Mouse (Mus musculus) neural tube, embryonic 15.5 days (tissue): ENCODE data around the gene Cog6. TPM values are rescaled to one million over a fixed set of nuclear protein-coding genes. Genes with fewer than 3 reads are reported as not detected.

ENCODE experiments used
- ATAC-seq: fragments of 200-750 bp; cut with Nextera tagmentation; 2 replicates; pipeline ENCODE4 v1.8.0; 2017; ENCODE audit warnings: mild to moderate bottlenecking, moderate TSS enrichment, moderate library complexity; ENCODE audit not compliant: low FRiP score
- H3K27ac ChIP-seq: fragments of 300-500 bp; sonication (generic); replicated peaks from 2 replicates; pipeline ENCODE4 v1.5.1; 2015; ENCODE audit warnings: mild to moderate bottlenecking, inconsistent platforms
- H3K27me3 ChIP-seq: fragments of 300-500 bp; sonication (generic); replicated peaks from 2 replicates; pipeline ENCODE4 v1.6.1; 2015; ENCODE audit warnings: inconsistent platforms
- H3K36me3 ChIP-seq: fragments of 300-500 bp; sonication (generic); 2 replicates; pipeline ENCODE4 v1.6.1; 2015; ENCODE audit warnings: inconsistent platforms
- H3K4me1 ChIP-seq: fragments of 300-500 bp; sonication (generic); 2 replicates; pipeline ENCODE4 v1.6.1; 2015; ENCODE audit warnings: inconsistent platforms
- H3K4me2 ChIP-seq: fragments of 300-500 bp; sonication (generic); 2 replicates; pipeline ENCODE4 v1.6.1; 2015; ENCODE audit warnings: inconsistent platforms, mild to moderate bottlenecking, moderate library complexity
- H3K4me3 ChIP-seq: fragments of 300-500 bp; sonication (generic); replicated peaks from 2 replicates; pipeline ENCODE4 v1.5.1; 2015; ENCODE audit warnings: mild to moderate bottlenecking, inconsistent platforms
- H3K9ac ChIP-seq: fragments of 300-500 bp; sonication (generic); replicated peaks from 2 replicates; pipeline ENCODE4 v1.6.1; 2015; ENCODE audit warnings: mild to moderate bottlenecking, inconsistent platforms
- H3K9me3 ChIP-seq: fragments of 300-500 bp; sonication (generic); replicated peaks from 2 replicates; pipeline ENCODE4 v1.6.1; 2016; ENCODE audit warnings: inconsistent platforms
- WGBS: fragments of 180-500 bp; shearing (Covaris S2); methylation state at CpG from one replicate; pipeline ENCODE4 v1.1.7; 2015; ENCODE audit warnings: mixed read lengths; 5-methylcytosine and 5-hydroxymethylcytosine counted together
- polyA plus RNA-seq: library from polyadenylated mRNA; unstranded; fragments of >200 nt; fragmentation: Nextera tagmentation; extraction: Ambion mirVana; gene quantifications from 2 replicates; pipeline ENCODE4 v1.2.1, GENCODE M21; 2015

Cog6 gene
- 43.8 and 45.4 TPM in 2 replicates for polyA plus RNA-seq

- 6% methylated on average over 53 of the region's 53 CpGs for WGBS
- peaks cover 12% of the 10 kb centered on the region for H3K4me1 ChIP-seq
- peak within 1 kb of the TSS; percentile 71 for H3K4me2 ChIP-seq
- peak within 1 kb of the TSS; percentile 86 for H3K27ac ChIP-seq
- H3K4me3 ChIP-seq = peak within 1 kb of the TSS; percentile 78
- no peaks in the 10 kb centered on the region for H3K27me3 ChIP-seq
- no peaks in the 10 kb centered on the region for H3K9me3 ChIP-seq
- peaks cover 19% of the 10 kb centered on the region for H3K36me3 ChIP-seq
- ATAC-seq = peak; percentile 93
- H3K9ac ChIP-seq = peak within 1 kb of the TSS; percentile 87
Observed at GRCm38 (mm10) chr3:53016436-53017340, at the start of gene Cog6. Cog6 (minus strand) TSS chr3:53017237.

- no peak overlapping the region for H3K27ac ChIP-seq
- ATAC-seq = peak; percentile 55; the same call in 1 of the 2 replicates
- WGBS = 60% methylated on average over 4 of the region's 4 CpGs
Observed at GRCm38 (mm10) chr3:53066095-53066372, 49.0 kb upstream of the Cog6 start.

DNA sequence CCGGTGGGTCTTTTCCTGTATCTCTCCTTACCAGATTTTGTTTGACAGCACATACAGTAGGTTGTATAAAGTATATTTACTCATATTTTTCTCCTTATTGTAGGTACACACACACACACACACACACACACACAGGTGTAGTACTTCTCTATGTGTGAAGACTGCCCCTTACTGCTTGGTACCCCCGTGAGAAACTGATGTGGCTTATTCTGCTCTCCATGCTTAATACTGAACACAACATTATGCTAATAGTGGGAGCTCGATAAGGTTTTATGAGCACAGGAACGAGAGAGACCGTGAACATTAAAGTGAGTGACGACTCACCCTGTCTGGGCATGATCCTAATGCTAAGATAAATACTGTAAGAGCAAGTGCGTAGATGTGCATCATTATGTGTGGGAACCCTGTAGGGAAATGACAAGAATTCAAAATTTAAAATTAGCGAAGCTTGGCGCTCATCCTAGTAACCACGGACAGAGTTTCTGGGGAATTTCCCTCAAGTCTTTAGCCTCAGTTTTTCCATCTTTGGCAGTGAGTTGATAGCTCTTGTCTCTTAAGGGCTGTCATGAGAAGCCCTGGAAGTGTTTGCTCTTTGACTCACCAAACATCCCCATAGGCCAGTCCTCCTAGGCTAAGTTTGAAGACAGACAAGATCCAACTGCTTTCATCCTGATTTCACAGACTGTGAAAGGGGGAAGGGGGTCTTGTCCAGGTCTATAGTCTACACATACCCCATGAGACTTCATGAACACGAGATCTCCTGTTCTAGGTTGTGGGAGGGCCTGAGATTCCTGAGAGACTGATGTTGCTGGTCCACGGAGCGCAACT is 48.4 kb upstream of the Cog6 start:
- Histone ChIP-seq H3K4me3 (no peak overlapping the region), H3K9ac (no peak overlapping the region), H3K9me3 (no peaks in the 10 kb centered on the region), H3K4me2 (no peak overlapping the region), H3K27me3 (no peaks in the 10 kb centered on the region), H3K27ac (no peak overlapping the region), H3K36me3 (no peaks in the 10 kb centered on the region), H3K4me1 (peaks cover 39% of the 10 kb centered on the region)
- peak; percentile 21; the same call in 1 of the 2 replicates for ATAC-seq
- 47% methylated on average over 13 of the region's 13 CpGs for WGBS

More at GRCm38 (mm10) chr3:53066095-53066372, 49.0 kb upstream of the Cog6 start:
- H3K4me1 ChIP-seq = peaks cover 39% of the 10 kb centered on the region
- H3K4me3 ChIP-seq = no peak overlapping the region
- H3K4me2 ChIP-seq = no peak overlapping the region
- H3K9me3 ChIP-seq = no peaks in the 10 kb centered on the region
- no peaks in the 10 kb centered on the region for H3K36me3 ChIP-seq
- no peak overlapping the region for H3K9ac ChIP-seq
- H3K27me3 ChIP-seq = no peaks in the 10 kb centered on the region

GRCm38 (mm10) chr3:53063423-53064147 is 46.5 kb upstream of the Cog6 start:
- H3K4me3 ChIP-seq = no peak overlapping the region
- H3K9ac ChIP-seq = no peak overlapping the region
- no peaks in the 10 kb centered on the region for H3K9me3 ChIP-seq
- no peaks in the 10 kb centered on the region for H3K27me3 ChIP-seq
- H3K4me2 ChIP-seq = no peak overlapping the region
- 58% methylated on average over 13 of the region's 13 CpGs for WGBS
- no peak for ATAC-seq
- no peaks in the 10 kb centered on the region for H3K36me3 ChIP-seq
- H3K27ac ChIP-seq = no peak overlapping the region
- H3K4me1 ChIP-seq = peaks cover 47% of the 10 kb centered on the region

- ATAC-seq = no peak
- Histone ChIP-seq H3K4me1 (peaks cover 35% of the 10 kb centered on the region), H3K4me3 (no peak overlapping the region), H3K4me2 (no peak overlapping the region), H3K27me3 (no peaks in the 10 kb centered on the region), H3K9me3 (no peaks in the 10 kb centered on the region), H3K36me3 (no peaks in the 10 kb centered on the region), H3K9ac (no peak overlapping the region), H3K27ac (no peak overlapping the region)
- 84% methylated on average over 2 of the region's 2 CpGs for WGBS
Observed at GRCm38 (mm10) chr3:53059959-53060358, 42.9 kb upstream of the Cog6 start.

DNA sequence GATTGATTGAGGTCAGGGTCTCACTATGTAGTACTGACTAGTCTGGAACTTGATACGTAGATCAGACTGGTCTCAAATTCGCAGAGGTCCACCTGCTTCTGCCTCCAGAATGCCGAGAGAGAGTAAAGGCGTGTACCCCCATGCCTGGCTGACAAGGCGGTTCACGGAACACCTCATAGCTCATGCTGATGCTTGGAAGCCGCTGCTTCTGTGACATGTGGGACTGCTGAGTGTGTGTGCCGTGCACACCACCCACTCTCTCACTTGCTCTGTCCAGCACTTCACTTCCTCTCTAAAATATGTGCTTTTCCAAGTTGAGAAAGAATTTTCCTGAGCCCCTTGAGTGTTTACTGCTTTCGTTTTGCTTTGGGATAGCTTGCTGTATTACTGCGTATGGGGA is 39.4 kb upstream of the Cog6 start:
- Histone ChIP-seq H3K27ac (no peak overlapping the region), H3K4me1 (peaks cover 23% of the 10 kb centered on the region), H3K4me3 (no peak overlapping the region), H3K36me3 (no peaks in the 10 kb centered on the region), H3K9me3 (no peaks in the 10 kb centered on the region), H3K9ac (no peak overlapping the region), H3K4me2 (no peak overlapping the region), H3K27me3 (no peaks in the 10 kb centered on the region)
- WGBS = 91% methylated on average over 10 of the region's 10 CpGs
- ATAC-seq = no peak

GRCm38 (mm10) chr3:53052385-53052784 is 35.3 kb upstream of the Cog6 start:
- Histone ChIP-seq H3K9me3 (no peaks in the 10 kb centered on the region), H3K27ac (no peak overlapping the region), H3K27me3 (no peaks in the 10 kb centered on the region), H3K4me1 (peaks cover 12% of the 10 kb centered on the region), H3K4me3 (no peak overlapping the region), H3K4me2 (no peak overlapping the region), H3K9ac (no peak overlapping the region), H3K36me3 (no peaks in the 10 kb centered on the region)
- no peak for ATAC-seq
- WGBS = 17% methylated on average over 8 of the region's 8 CpGs

GRCm38 (mm10) chr3:53046371-53046770 is 29.3 kb upstream of the Cog6 start:
- 85% methylated on average over 6 of the region's 6 CpGs for WGBS
- Histone ChIP-seq H3K9ac (no peak overlapping the region), H3K4me1 (peaks cover 26% of the 10 kb centered on the region), H3K9me3 (no peaks in the 10 kb centered on the region), H3K4me3 (no peak overlapping the region), H3K27ac (no peak overlapping the region), H3K4me2 (peak overlapping the region; percentile 11; the same call in 1 of the 2 replicates), H3K27me3 (peaks cover 8% of the 10 kb centered on the region; the same call in 1 of the 2 replicates), H3K36me3 (no peaks in the 10 kb centered on the region)
- ATAC-seq = no peak

- WGBS = 85% methylated on average over 4 of the region's 4 CpGs
- Histone ChIP-seq H3K4me1 (peaks cover 32% of the 10 kb centered on the region), H3K27ac (no peak overlapping the region), H3K9ac (no peak overlapping the region), H3K27me3 (peaks cover 8% of the 10 kb centered on the region; the same call in 1 of the 2 replicates), H3K4me2 (no peak overlapping the region; the same call in 1 of the 2 replicates), H3K36me3 (no peaks in the 10 kb centered on the region), H3K9me3 (no peaks in the 10 kb centered on the region), H3K4me3 (no peak overlapping the region)
- no peak for ATAC-seq
Observed at GRCm38 (mm10) chr3:53045697-53046096, 28.7 kb upstream of the Cog6 start.

- Histone ChIP-seq H3K9me3 (no peaks in the 10 kb centered on the region), H3K36me3 (no peaks in the 10 kb centered on the region), H3K4me1 (peaks cover 36% of the 10 kb centered on the region), H3K27ac (no peak overlapping the region), H3K27me3 (peaks cover 14% of the 10 kb centered on the region; the same call in 1 of the 2 replicates), H3K9ac (0 out of 2 replicates have a peak overlapping the region, but pooled peaks have one; percentile 10), H3K4me3 (peak overlapping the region; percentile 26), H3K4me2 (peak overlapping the region; percentile 94)
- no peak for ATAC-seq
- WGBS = 29% methylated on average over 11 of the region's 11 CpGs
Observed at GRCm38 (mm10) chr3:53044682-53045299, 27.8 kb upstream of the Cog6 start.

DNA sequence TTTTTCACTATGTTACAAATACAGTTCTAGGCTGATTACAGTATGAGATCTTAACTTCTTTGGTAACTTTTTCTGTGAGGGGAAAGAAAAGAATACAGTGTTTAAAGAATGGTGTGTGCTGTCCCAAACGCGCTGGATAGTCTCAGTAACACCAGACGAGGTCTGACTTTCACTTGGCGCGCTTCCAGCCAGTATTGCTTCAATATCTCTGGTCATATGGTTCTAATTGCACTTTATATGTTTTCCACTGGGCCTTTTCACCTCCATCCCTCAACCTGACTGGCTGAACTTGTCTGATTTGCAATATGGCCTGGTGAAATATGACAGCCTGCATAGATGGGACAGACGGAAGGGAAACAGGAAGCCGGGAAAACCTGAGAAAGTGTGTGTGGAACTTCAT is 27.2 kb upstream of the Cog6 start:
- Histone ChIP-seq H3K4me2 (peak overlapping the region; percentile 94), H3K27me3 (peaks cover 15% of the 10 kb centered on the region; the same call in 1 of the 2 replicates), H3K9ac (no peak overlapping the region), H3K4me3 (peak overlapping the region; percentile 26), H3K4me1 (peaks cover 36% of the 10 kb centered on the region), H3K9me3 (no peaks in the 10 kb centered on the region), H3K27ac (peak overlapping the region; percentile 23; the same call in 1 of the 2 replicates), H3K36me3 (no peaks in the 10 kb centered on the region)
- 43% methylated on average over 7 of the region's 7 CpGs for WGBS
- ATAC-seq = no peak
